Mouse (Mus musculus): ENCODE data around the gene Fam168b. TPM values are rescaled to one million over a fixed set of nuclear protein-coding genes. Genes with fewer than 3 reads are reported as not detected.

Gene Fam168b
- polyA plus RNA-seq, 1 experiment from 2014 or later, result 93.5 TPM

DNA sequence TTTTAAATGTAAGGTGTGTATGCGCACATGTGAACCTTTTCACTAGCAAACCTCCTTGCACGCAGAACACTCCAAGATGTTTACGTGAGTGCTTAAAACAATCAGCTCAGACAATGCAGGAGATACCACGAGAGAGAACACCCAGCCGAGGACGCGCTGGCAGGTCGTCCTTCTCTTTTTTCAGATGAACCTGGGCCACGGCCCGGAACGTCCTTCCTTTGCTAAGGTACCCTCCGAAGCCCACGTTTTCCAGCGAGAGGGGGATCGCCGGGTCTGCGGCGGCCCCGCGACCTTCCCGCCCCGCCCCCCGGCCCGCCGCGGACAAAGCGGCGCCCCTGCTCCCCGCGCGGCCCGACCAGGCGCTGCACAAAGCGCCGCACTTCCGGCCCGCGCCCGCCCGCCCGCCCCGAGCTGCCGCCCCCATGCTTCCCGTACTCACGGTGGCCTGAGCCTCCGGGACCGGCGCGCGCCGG, 440 bp downstream of the Fam168b start:
- WGBS, result under 1% methylated on average over 33 of the region's 51 CpGs
- H3K4me2 ChIP-seq (ENCODE audit: low read depth, severe bottlenecking), result peak overlapping the region; percentile 76
- peak overlapping the region; percentile 71 for H3K4me3 ChIP-seq (ENCODE audit: low read depth, low read length)
- H3K27me3 ChIP-seq (ENCODE audit: control insufficient read depth, insufficient read depth, low read length), result no peaks in the 10 kb centered on the region
- H3K9me3 ChIP-seq (ENCODE audit: control insufficient read depth, low read length), result no peaks in the 10 kb centered on the region
- peak overlapping the region; percentile 95 for H3K27ac ChIP-seq (replicated peaks; ENCODE audit: low read depth, low read length)
- ATAC-seq (ENCODE audit: insufficient number of reproducible peaks, low FRiP score, low TSS enrichment, low read depth) (peak; percentile 76), DNase-seq (ENCODE audit: low spot score) (peak; percentile 75)
- H3K9ac ChIP-seq (ENCODE audit: low read length), result peak overlapping the region; percentile 94
- no peaks in the 10 kb centered on the region for H3K36me3 ChIP-seq (ENCODE audit: control insufficient read depth, insufficient read depth, low read length)
- H3K4me1 ChIP-seq (ENCODE audit: control insufficient read depth, insufficient read depth, low read length), result peaks cover 6% of the 10 kb centered on the region; the same call in 1 of the 2 replicates

DNA sequence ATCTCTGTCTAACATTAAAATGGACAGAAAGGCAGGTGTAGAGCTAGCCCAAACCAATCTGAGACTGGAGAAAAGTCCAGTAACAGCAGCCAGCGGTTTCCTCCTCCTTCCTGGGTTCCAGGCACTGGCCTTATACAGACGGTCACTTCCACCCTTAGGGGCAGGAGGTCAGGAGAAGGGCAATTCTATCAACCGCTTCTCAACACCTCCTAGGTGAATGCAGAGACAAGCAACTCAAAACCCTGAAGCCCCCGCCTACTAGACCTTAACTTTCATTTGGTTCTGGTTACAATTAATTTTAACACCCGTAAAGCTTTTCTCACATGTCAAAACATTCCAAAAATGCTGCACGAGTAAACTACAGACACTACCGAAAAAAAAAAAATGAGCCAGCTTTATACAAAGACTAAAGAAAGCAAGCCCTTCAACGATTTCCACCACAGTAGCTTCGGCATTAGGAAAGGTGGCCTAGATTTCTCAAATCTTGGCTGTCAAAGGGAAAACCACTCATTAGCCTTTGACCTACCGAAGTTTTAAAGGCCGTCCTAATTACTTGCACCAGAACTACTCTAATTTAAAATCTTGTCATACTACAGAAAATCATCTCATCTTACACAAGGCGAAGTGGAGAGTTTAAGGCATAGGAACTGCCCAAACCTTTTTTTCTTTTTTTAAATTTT, 1.0 kb downstream of the Fam168b start:
- Histone ChIP-seq H3K27ac (replicated peaks; ENCODE audit: low read depth, low read length) (peak overlapping the region; percentile 95), H3K36me3 (ENCODE audit: control insufficient read depth, insufficient read depth, low read length) (no peaks in the 10 kb centered on the region), H3K4me3 (ENCODE audit: low read depth, low read length) (peak overlapping the region; percentile 71), H3K9ac (ENCODE audit: low read length) (peak overlapping the region; percentile 94), H3K4me1 (ENCODE audit: control insufficient read depth, insufficient read depth, low read length) (peaks cover 6% of the 10 kb centered on the region; the same call in 1 of the 2 replicates), H3K4me2 (ENCODE audit: low read depth, severe bottlenecking) (peak overlapping the region; percentile 76), H3K9me3 (ENCODE audit: control insufficient read depth, low read length) (no peaks in the 10 kb centered on the region), H3K27me3 (ENCODE audit: control insufficient read depth, insufficient read depth, low read length) (no peaks in the 10 kb centered on the region)
- no peak for ATAC-seq (ENCODE audit: insufficient number of reproducible peaks, low FRiP score, low TSS enrichment, low read depth)
- no peak for DNase-seq (ENCODE audit: low spot score)
- 0% methylated on average over 12 of the region's 12 CpGs for WGBS

DNA sequence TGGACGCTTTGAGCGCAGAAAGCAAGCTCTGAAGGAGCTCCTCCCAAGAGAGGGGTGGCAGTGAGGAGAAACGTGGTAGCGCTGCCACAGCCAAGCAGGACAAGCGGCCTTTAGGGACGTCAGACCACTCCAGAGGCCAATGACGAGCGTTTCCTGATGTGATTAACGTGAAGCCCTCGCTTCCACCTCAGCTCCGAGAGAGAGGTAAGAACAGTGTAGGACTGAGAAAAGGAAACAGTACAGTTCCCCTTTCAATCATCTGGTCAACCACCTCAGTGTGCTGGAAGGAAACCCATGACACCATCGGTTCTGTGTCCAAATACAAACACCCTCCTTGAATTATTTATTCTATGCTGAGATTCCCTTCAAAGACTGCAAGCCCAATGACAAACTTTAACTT, 3.6 kb downstream of the Fam168b start:
- Histone ChIP-seq H3K4me3 (ENCODE audit: low read depth, low read length) (no peak overlapping the region), H3K27me3 (ENCODE audit: control insufficient read depth, insufficient read depth, low read length) (no peaks in the 10 kb centered on the region), H3K27ac (replicated peaks; ENCODE audit: low read depth, low read length) (no peak overlapping the region), H3K4me2 (ENCODE audit: low read depth, severe bottlenecking) (no peak overlapping the region), H3K9ac (ENCODE audit: low read length) (no peak overlapping the region), H3K36me3 (ENCODE audit: control insufficient read depth, insufficient read depth, low read length) (peaks cover 5% of the 10 kb centered on the region; the same call in 1 of the 2 replicates), H3K4me1 (ENCODE audit: control insufficient read depth, insufficient read depth, low read length) (peaks cover 6% of the 10 kb centered on the region; the same call in 1 of the 2 replicates), H3K9me3 (ENCODE audit: control insufficient read depth, low read length) (no peaks in the 10 kb centered on the region)
- 69% methylated on average over 12 of the region's 12 CpGs for WGBS
- DNase-seq (ENCODE audit: low spot score), result no peak
- no peak for ATAC-seq (ENCODE audit: insufficient number of reproducible peaks, low FRiP score, low TSS enrichment, low read depth)

DNA sequence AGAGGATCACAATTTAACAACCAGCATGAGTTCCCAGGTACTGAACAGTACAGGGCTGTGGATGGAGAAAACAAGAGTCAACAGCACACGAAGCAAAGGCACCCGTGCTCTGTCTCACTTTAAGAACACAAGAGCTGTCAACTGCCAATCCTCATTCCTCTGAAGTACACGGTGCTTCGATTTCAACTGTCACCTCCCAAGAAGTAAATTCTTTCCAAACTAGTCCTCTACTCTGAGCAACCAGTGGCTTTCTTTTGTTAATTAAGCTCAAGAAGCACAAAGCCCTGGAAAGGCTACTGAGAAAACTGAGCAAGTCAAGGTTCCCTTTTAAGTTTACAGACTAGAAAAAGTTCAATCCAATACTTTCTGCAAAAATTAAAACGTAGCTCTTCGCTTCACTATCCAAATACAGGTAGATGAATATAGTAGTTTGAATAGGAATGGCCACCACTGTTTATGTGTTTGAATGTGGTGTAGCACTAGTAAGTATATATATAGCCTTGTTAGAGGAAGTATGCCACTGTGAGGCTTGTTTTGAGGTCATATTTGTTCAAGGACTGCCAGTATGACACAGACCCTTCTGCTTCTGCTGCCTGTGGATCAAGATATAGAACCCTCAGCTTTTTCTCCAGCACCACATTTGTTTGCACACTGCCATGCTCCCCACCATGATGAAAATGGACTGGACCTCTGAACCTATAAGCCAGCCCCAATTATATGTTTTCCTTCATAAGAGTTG, 4.7 kb downstream of the Fam168b start:
- H3K9ac ChIP-seq (ENCODE audit: low read length), result no peak overlapping the region
- no peaks in the 10 kb centered on the region for H3K27me3 ChIP-seq (ENCODE audit: control insufficient read depth, insufficient read depth, low read length)
- H3K4me1 ChIP-seq (ENCODE audit: control insufficient read depth, insufficient read depth, low read length), result peaks cover 6% of the 10 kb centered on the region; the same call in 1 of the 2 replicates
- H3K36me3 ChIP-seq (ENCODE audit: control insufficient read depth, insufficient read depth, low read length), result peaks cover 5% of the 10 kb centered on the region; the same call in 1 of the 2 replicates
- H3K4me2 ChIP-seq (ENCODE audit: low read depth, severe bottlenecking), result no peak overlapping the region
- DNase-seq (ENCODE audit: low spot score) (no peak), ATAC-seq (ENCODE audit: insufficient number of reproducible peaks, low FRiP score, low TSS enrichment, low read depth) (no peak)
- WGBS, result 86% methylated on average over 6 of the region's 6 CpGs
- H3K4me3 ChIP-seq (ENCODE audit: low read depth, low read length), result no peak overlapping the region
- H3K27ac ChIP-seq (replicated peaks; ENCODE audit: low read depth, low read length), result no peak overlapping the region
- H3K9me3 ChIP-seq (ENCODE audit: control insufficient read depth, low read length), result no peaks in the 10 kb centered on the region

DNA sequence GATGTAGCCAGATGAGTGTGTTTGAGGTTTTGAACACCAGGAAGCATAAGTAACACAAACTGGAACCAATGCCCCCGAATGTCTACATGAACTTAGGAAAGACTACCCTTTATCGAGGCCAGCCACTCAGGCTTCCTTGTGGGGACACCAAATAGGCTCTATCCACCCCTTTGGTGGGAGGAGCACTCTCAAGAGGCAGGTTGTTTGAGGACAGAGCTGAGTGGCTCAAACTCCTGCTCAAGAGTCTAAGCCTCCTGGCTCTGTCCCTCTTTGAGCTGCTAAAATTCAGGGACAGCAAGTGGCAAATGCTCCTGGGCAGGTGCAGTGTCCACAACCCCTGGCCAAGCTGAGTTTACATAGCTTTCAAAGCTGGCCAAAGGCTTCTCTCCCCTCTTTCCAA, 8.0 kb downstream of the Fam168b start:
- Histone ChIP-seq H3K4me1 (ENCODE audit: control insufficient read depth, insufficient read depth, low read length) (0 out of 2 replicates have a peak, but pooled peaks cover 2% of the 10 kb centered on the region), H3K36me3 (ENCODE audit: control insufficient read depth, insufficient read depth, low read length) (peaks cover 8% of the 10 kb centered on the region; the same call in 1 of the 2 replicates), H3K4me3 (ENCODE audit: low read depth, low read length) (no peak overlapping the region), H3K27ac (replicated peaks; ENCODE audit: low read depth, low read length) (no peak overlapping the region), H3K4me2 (ENCODE audit: low read depth, severe bottlenecking) (no peak overlapping the region), H3K9ac (ENCODE audit: low read length) (no peak overlapping the region), H3K9me3 (ENCODE audit: control insufficient read depth, low read length) (no peaks in the 10 kb centered on the region), H3K27me3 (ENCODE audit: control insufficient read depth, insufficient read depth, low read length) (no peaks in the 10 kb centered on the region)
- DNase-seq (ENCODE audit: low spot score) (no peak), ATAC-seq (ENCODE audit: insufficient number of reproducible peaks, low FRiP score, low TSS enrichment, low read depth) (no peak)
- 81% methylated on average over 2 of the region's 2 CpGs for WGBS

DNA sequence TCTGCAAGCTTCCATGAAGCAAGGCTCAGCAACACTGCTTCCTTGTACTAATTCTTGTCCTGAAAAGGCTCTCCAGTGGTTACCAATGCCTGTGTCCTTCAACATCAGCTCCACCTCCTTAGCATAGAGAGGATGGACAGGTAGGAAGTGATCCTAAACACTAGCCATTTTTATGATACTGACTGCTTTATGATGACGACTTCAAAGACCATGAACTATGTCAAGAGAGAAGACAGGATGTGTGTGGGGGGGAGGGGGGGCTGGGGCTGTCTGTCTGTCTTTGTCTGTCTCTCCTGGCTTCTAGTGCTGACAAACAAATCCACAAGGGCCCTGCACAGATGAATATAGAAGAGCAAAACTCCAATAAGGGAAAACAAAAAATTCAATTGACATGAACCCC, 11.5 kb downstream of the Fam168b start:
- Histone ChIP-seq H3K9ac (ENCODE audit: low read length) (no peak overlapping the region), H3K4me3 (ENCODE audit: low read depth, low read length) (no peak overlapping the region), H3K36me3 (ENCODE audit: control insufficient read depth, insufficient read depth, low read length) (peaks cover 12% of the 10 kb centered on the region), H3K27me3 (ENCODE audit: control insufficient read depth, insufficient read depth, low read length) (no peaks in the 10 kb centered on the region), H3K4me2 (ENCODE audit: low read depth, severe bottlenecking) (no peak overlapping the region), H3K9me3 (ENCODE audit: control insufficient read depth, low read length) (no peaks in the 10 kb centered on the region), H3K27ac (replicated peaks; ENCODE audit: low read depth, low read length) (no peak overlapping the region), H3K4me1 (ENCODE audit: control insufficient read depth, insufficient read depth, low read length) (0 out of 2 replicates have a peak, but pooled peaks cover 2% of the 10 kb centered on the region)
- no peak for DNase-seq (ENCODE audit: low spot score)
- WGBS, result 52% methylated on average over 1 of the region's 1 CpGs
- ATAC-seq (ENCODE audit: insufficient number of reproducible peaks, low FRiP score, low TSS enrichment, low read depth), result no peak

DNA sequence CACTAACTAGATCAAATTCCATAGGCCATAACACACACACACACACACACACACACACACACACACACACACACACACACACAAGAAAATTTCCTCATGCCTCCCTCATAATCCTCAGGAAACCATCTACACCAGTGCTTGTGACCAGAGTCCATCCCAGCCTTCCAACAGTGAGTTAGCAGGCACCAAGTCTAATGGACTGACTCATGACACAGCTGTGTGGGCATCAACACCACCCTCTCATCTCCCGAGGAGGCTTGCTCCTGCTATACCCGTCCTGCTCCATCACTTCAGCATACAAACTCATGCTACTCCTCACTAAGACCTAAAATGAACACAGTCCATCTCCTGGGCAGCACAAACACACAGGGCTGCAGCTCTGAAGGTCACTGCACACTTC, 11.9 kb downstream of the Fam168b start:
- H3K27me3 ChIP-seq (ENCODE audit: control insufficient read depth, insufficient read depth, low read length), result no peaks in the 10 kb centered on the region
- 79% methylated on average over 2 of the region's 2 CpGs for WGBS
- DNase-seq (ENCODE audit: low spot score), result no peak
- 0 out of 2 replicates have a peak, but pooled peaks cover 2% of the 10 kb centered on the region for H3K4me1 ChIP-seq (ENCODE audit: control insufficient read depth, insufficient read depth, low read length)
- H3K4me3 ChIP-seq (ENCODE audit: low read depth, low read length), result no peak overlapping the region
- no peaks in the 10 kb centered on the region for H3K9me3 ChIP-seq (ENCODE audit: control insufficient read depth, low read length)
- ATAC-seq (ENCODE audit: insufficient number of reproducible peaks, low FRiP score, low TSS enrichment, low read depth), result no peak
- H3K4me2 ChIP-seq (ENCODE audit: low read depth, severe bottlenecking), result no peak overlapping the region
- no peak overlapping the region for H3K9ac ChIP-seq (ENCODE audit: low read length)
- no peak overlapping the region for H3K27ac ChIP-seq (replicated peaks; ENCODE audit: low read depth, low read length)
- H3K36me3 ChIP-seq (ENCODE audit: control insufficient read depth, insufficient read depth, low read length), result peaks cover 8% of the 10 kb centered on the region

DNA sequence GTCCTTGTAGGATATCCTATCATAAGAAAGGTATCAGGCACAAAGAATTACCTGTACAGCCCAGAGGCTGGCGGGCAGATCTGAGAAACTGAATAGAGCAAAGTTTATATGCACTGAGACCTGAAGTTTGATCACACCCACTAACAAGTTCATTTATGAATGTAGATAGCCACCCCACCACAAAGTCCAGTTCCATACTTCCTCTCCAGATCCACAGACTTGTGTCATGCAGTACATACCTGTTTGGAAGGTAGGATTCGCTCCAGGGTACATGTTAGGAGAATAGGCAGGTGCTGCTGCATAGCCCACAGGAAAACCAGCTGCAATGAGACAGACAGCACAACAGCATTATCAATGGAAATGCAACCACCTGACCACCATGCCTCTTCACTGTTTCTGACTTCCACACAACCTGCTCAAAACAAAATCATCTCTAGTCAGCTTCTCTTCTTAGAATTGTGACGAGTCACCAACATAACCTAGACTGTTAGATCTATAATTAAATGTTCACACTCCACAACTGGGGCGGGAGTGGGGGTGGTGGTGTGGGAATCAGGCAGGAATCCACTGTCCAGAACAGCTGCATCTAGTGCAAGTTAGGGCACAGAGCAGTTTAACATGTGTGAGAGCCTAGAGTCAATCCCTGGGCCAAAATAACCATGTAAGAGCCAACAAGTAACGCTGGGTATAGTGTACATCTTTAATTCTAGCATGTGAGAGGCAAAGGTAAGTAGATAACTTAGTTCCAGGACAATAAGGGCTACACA, 14.2 kb downstream of the Fam168b start:
- Histone ChIP-seq H3K4me1 (ENCODE audit: control insufficient read depth, insufficient read depth, low read length) (0 out of 2 replicates have a peak, but pooled peaks cover 2% of the 10 kb centered on the region), H3K4me2 (ENCODE audit: low read depth, severe bottlenecking) (no peak overlapping the region), H3K36me3 (ENCODE audit: control insufficient read depth, insufficient read depth, low read length) (peaks cover 10% of the 10 kb centered on the region), H3K27me3 (ENCODE audit: control insufficient read depth, insufficient read depth, low read length) (no peaks in the 10 kb centered on the region), H3K9ac (ENCODE audit: low read length) (no peak overlapping the region), H3K27ac (replicated peaks; ENCODE audit: low read depth, low read length) (no peak overlapping the region), H3K9me3 (ENCODE audit: control insufficient read depth, low read length) (no peaks in the 10 kb centered on the region), H3K4me3 (ENCODE audit: low read depth, low read length) (no peak overlapping the region)
- DNase-seq (ENCODE audit: low spot score) (no peak), ATAC-seq (ENCODE audit: insufficient number of reproducible peaks, low FRiP score, low TSS enrichment, low read depth) (no peak)
- 91% methylated on average over 5 of the region's 5 CpGs for WGBS
